Mouse (Mus musculus) erythroblast, embryonic 14.5 days (primary cell): ENCODE measurements at regions not wholly inside any gene's neighbourhood (a gene's known extent, or its start where the extent isn't known, plus 50 kb on each side); places are given as distances from the start of the nearest gene placed in this dataset.

Experiments used
- H3K27me3 ChIP-seq: 2 replicates; pipeline ENCODE4 v1.6.1; 2012; ENCODE audit warnings: inconsistent platforms; ENCODE audit not compliant: control insufficient read depth
- H3K36me3 ChIP-seq: 2 replicates; pipeline ENCODE4 v1.6.1; 2012; ENCODE audit warnings: mild to moderate bottlenecking, inconsistent platforms; ENCODE audit not compliant: control insufficient read depth
- H3K4me1 ChIP-seq: 2 replicates; pipeline ENCODE4 v1.6.1; 2012; ENCODE audit warnings: inconsistent platforms; ENCODE audit not compliant: control insufficient read depth
- H3K4me3 ChIP-seq: replicated peaks from 2 replicates; pipeline ENCODE3; 2012; ENCODE audit warnings: moderate library complexity, mild to moderate bottlenecking, inconsistent platforms
- H3K9me3 ChIP-seq: 2 replicates; pipeline ENCODE4 v1.6.1; 2012; ENCODE audit warnings: low read length, inconsistent platforms, mixed read lengths; ENCODE audit not compliant: control insufficient read depth
- GATA1 ChIP-seq: IDR thresholded peaks from 2 replicates; pipeline ENCODE4 v1.6.1; 2012; ENCODE audit warnings: low read length, inconsistent platforms, mixed read lengths
- TAL1 ChIP-seq: IDR thresholded peaks from 3 replicates; pipeline ENCODE4 v1.6.1; 2012; ENCODE audit warnings: low read length, inconsistent platforms, mixed read lengths

- H3K9me3 ChIP-seq: no peaks in the 10 kb centered on the region
- H3K27me3 ChIP-seq: no peaks in the 10 kb centered on the region
- H3K4me1 ChIP-seq: no peaks in the 10 kb centered on the region
- H3K4me3 ChIP-seq: no peak overlapping the region
- H3K36me3 ChIP-seq: no peaks in the 10 kb centered on the region
- no peak for TF ChIP-seq GATA1
- TF ChIP-seq TAL1: no peak
Observed at GRCm38 (mm10) chr3:66422445-66423037, 125.9 kb upstream of the Veph1 start.

- TF ChIP-seq GATA1 (no peak), TAL1 (no peak)
- H3K4me3 ChIP-seq: no peak overlapping the region
Observed at GRCm38 (mm10) chr3:66410706-66411277, 114.2 kb upstream of the Veph1 start.

DNA sequence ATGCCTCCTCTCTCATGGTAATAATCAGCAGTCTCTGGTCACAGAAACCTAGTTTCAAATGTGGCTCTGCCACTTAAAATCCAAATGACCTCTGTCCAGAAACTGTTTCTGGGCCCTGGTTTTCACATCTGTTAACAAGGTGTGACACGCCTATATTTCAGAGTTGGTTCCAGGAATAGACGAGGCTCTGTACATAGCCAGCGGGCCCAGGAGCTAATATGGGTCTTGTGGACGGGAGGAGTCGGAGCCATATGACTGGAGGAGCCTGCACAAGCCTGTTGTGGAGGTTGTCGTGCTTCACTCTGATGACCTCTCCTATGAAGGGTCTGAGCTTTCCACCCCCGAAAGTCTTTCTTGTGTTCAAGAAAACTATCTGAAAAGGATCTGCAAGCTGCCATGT lies 112.2 kb upstream of the Veph1 start:
- Histone ChIP-seq H3K27me3 (no peaks in the 10 kb centered on the region), H3K9me3 (no peaks in the 10 kb centered on the region), H3K36me3 (no peaks in the 10 kb centered on the region), H3K4me1 (no peaks in the 10 kb centered on the region), H3K4me3 (no peak overlapping the region)
- no peak for TF ChIP-seq GATA1
- TF ChIP-seq TAL1: no peak

More at GRCm38 (mm10) chr3:66410706-66411277, 114.2 kb upstream of the Veph1 start:
- Histone ChIP-seq H3K4me1 (no peaks in the 10 kb centered on the region), H3K9me3 (no peaks in the 10 kb centered on the region), H3K36me3 (no peaks in the 10 kb centered on the region), H3K27me3 (no peaks in the 10 kb centered on the region)

- H3K9me3 ChIP-seq: no peaks in the 10 kb centered on the region
- no peak overlapping the region for H3K4me3 ChIP-seq
- TF ChIP-seq TAL1 (no peak), GATA1 (no peak)
- no peaks in the 10 kb centered on the region for H3K4me1 ChIP-seq
- H3K27me3 ChIP-seq: peaks cover 6% of the 10 kb centered on the region
- H3K36me3 ChIP-seq: no peaks in the 10 kb centered on the region
Observed at GRCm38 (mm10) chr3:66405645-66406044, 109.0 kb upstream of the Veph1 start.

GRCm38 (mm10) chr3:66403707-66404106 lies 107.1 kb upstream of the Veph1 start:
- TF ChIP-seq TAL1 (no peak), GATA1 (no peak)
- no peaks in the 10 kb centered on the region for H3K9me3 ChIP-seq
- no peaks in the 10 kb centered on the region for H3K36me3 ChIP-seq
- no peak overlapping the region for H3K4me3 ChIP-seq
- H3K4me1 ChIP-seq: no peaks in the 10 kb centered on the region
- peaks cover 6% of the 10 kb centered on the region for H3K27me3 ChIP-seq

DNA sequence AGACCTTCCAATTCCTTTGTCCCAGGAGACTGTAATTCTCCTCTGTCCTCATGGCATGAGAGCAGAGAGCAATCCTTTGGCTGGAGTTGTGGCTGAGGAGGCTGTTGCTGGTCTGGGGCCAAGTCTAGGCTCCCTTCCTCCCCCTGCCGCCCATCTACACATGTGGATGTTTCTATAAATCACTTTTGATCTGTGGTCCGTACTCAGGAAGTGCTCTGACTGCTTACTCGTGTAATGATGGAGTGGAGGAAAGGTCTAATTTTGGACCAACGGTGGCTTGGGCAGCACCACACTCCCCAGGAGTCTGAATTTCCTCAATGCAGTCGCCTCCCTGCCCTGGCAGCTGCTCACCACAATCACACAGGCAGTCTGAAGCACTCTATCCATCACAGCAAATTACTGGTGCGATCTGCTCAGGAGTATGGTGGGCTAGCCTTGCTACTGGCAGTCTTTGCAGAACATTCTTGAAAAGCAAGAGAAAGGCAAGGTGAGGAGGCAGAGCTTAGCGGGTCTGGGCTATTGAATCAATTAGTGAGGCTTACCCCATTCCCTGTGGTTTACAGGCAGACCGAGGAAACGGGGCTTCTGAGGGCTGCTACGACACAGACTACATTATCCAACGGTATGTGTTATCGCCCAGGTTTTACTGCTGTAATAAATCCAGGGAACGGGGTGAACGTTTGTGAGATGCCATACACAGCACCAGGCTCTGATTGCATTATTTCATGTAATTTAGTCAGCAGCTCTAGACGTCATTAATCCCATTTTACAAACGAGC lies 104.3 kb upstream of the Veph1 start:
- no peak for TF ChIP-seq GATA1
- TF ChIP-seq TAL1: no peak
- no peaks in the 10 kb centered on the region for H3K36me3 ChIP-seq
- H3K27me3 ChIP-seq: peaks cover 6% of the 10 kb centered on the region
- no peaks in the 10 kb centered on the region for H3K4me1 ChIP-seq
- no peaks in the 10 kb centered on the region for H3K9me3 ChIP-seq
- H3K4me3 ChIP-seq: no peak overlapping the region

GRCm38 (mm10) chr3:66398214-66399150 lies 101.8 kb upstream of the Veph1 start:
- Histone ChIP-seq H3K9me3 (no peaks in the 10 kb centered on the region), H3K4me3 (no peak overlapping the region), H3K4me1 (no peaks in the 10 kb centered on the region), H3K27me3 (peaks cover 6% of the 10 kb centered on the region), H3K36me3 (no peaks in the 10 kb centered on the region)
- TF ChIP-seq TAL1: no peak
- no peak for TF ChIP-seq GATA1

DNA sequence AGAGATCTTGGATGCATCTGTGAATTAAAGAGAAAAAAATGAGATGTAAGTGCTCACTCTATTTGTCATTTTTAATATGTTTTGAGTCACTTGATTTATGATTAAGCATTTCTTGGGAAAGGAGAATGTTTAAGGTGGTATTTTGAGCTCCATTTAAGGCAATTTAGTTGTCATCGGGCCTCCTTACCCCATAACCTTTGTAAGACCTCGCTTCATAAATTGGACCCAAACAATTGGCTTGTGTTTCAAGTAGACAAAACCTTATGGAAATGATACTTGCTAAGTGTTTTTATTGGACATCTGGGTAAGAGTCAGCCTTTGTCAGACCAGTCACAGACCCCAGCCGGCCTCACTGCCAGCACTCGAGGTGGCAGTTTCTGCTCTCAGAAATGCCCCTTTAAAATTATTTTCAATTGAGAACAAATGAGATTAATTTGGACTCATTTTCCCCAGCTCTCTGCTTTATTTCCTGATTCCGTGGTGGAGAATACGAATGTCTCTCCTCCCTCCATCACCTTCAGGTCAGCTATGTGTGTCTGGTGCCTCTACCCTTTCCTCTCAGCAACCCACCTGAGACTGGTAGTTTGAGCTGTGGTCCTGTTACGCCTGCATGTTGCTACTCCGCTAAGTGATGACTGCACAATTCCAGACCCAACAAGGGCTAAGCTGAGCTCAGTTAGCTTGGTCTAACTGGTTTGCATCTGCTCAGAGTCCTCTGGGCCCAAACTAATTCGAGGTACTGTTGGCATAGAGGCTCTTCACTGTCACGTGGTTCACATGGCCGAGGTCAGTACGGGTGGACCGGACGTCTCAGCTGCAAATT lies 78.7 kb upstream of the Veph1 start:
- TF ChIP-seq GATA1 (no peak), TAL1 (no peak)
- Histone ChIP-seq H3K9me3 (no peaks in the 10 kb centered on the region), H3K4me1 (no peaks in the 10 kb centered on the region), H3K36me3 (no peaks in the 10 kb centered on the region), H3K4me3 (no peak overlapping the region), H3K27me3 (no peaks in the 10 kb centered on the region)
